Mouse (Mus musculus): ENCODE data around the gene Hid1.

The Hid1 gene

GRCm38 (mm10) chr11:115374695-115375425, 7.3 kb upstream of the Hid1 start:
- DNase-seq (ENCODE audit: low read depth), result no peak

- DNase-seq (ENCODE audit: low read depth), result peak; percentile 83
These were observed 6.5 kb upstream of the Hid1 start for GRCm38 (mm10) chr11:115373805-115374694.

GRCm38 (mm10) chr11:115372737-115373136, 5.2 kb upstream of the Hid1 start:
- DNase-seq (ENCODE audit: low read depth), result no peak

GRCm38 (mm10) chr11:115372015-115372414, 4.5 kb upstream of the Hid1 start:
- DNase-seq (ENCODE audit: low read depth), result no peak

- no peak for DNase-seq (ENCODE audit: low read depth)
These were observed 3.8 kb upstream of the Hid1 start for GRCm38 (mm10) chr11:115371354-115371753.

- DNase-seq (ENCODE audit: low read depth), result no peak
These were observed 2.8 kb upstream of the Hid1 start for GRCm38 (mm10) chr11:115370368-115370767.

- DNase-seq (ENCODE audit: low read depth), result peak; percentile 41
These were observed 706 bp downstream of the Hid1 start for GRCm38 (mm10) chr11:115366706-115367394.

GRCm38 (mm10) chr11:115366039-115366705, 1.4 kb downstream of the Hid1 start:
- DNase-seq (ENCODE audit: low read depth), result peak; percentile 38

- DNase-seq (ENCODE audit: low read depth), result no peak
These were observed 3.4 kb downstream of the Hid1 start for GRCm38 (mm10) chr11:115364136-115364535.

GRCm38 (mm10) chr11:115359726-115360125, 7.8 kb downstream of the Hid1 start:
- DNase-seq (ENCODE audit: low read depth), result no peak

- peak; percentile 35 for DNase-seq (ENCODE audit: low read depth)
These were observed 8.3 kb downstream of the Hid1 start for GRCm38 (mm10) chr11:115359293-115359692.

GRCm38 (mm10) chr11:115358468-115358867, 9.1 kb downstream of the Hid1 start:
- peak; percentile 91 for DNase-seq (ENCODE audit: low read depth)

- DNase-seq (ENCODE audit: low read depth), result peak; percentile 94
These were observed 13.4 kb downstream of the Hid1 start for GRCm38 (mm10) chr11:115354183-115354582.

GRCm38 (mm10) chr11:115353375-115353774, 14.2 kb downstream of the Hid1 start:
- DNase-seq (ENCODE audit: low read depth), result no peak

- DNase-seq (ENCODE audit: low read depth), result no peak
These were observed 17.6 kb downstream of the Hid1 start for GRCm38 (mm10) chr11:115349976-115350375.

GRCm38 (mm10) chr11:115348681-115349248, 18.8 kb downstream of the Hid1 start:
- no peak for DNase-seq (ENCODE audit: low read depth)

- peak; percentile 77 for DNase-seq (ENCODE audit: low read depth)
These were observed 22.0 kb downstream of the Hid1 start for GRCm38 (mm10) chr11:115345515-115345914.

GRCm38 (mm10) chr11:115344967-115345366, 22.6 kb downstream of the Hid1 start:
- DNase-seq (ENCODE audit: low read depth), result no peak

GRCm38 (mm10) chr11:115341866-115342265, 25.7 kb downstream of the Hid1 start:
- DNase-seq (ENCODE audit: low read depth), result no peak

GRCm38 (mm10) chr11:115341246-115341645, 26.3 kb downstream of the Hid1 start:
- no peak for DNase-seq (ENCODE audit: low read depth)

GRCm38 (mm10) chr11:115337826-115338225, 29.7 kb downstream of the Hid1 start:
- DNase-seq (ENCODE audit: low read depth), result no peak

- no peak for DNase-seq (ENCODE audit: low read depth)
These were observed 30.2 kb downstream of the Hid1 start for GRCm38 (mm10) chr11:115337350-115337749.
